Mouse (Mus musculus) thymus, adult 2 months (tissue): ENCODE results near the gene Atp1a4. TPM values are rescaled to one million over a fixed set of nuclear protein-coding genes. Genes with fewer than 3 reads are reported as not detected.

Experiments
- DNase-seq: peaks from one replicate; pipeline ENCODE4 v3.0.0; 2021
- H3K27ac ChIP-seq: fragments of 200-500 bp; 2 replicates; pipeline ENCODE4 v1.5.1; 2012; ENCODE audit warnings: low read length, control low read depth; ENCODE audit not compliant: control insufficient read depth, insufficient read depth
- H3K27me3 ChIP-seq: fragments of 200-500 bp; 2 replicates; pipeline ENCODE4 v1.6.1; 2012; ENCODE audit warnings: mild to moderate bottlenecking, low read length, moderate library complexity, mixed read lengths; ENCODE audit not compliant: control insufficient read depth, insufficient read depth
- H3K36me3 ChIP-seq: fragments of 200-500 bp; 2 replicates; pipeline ENCODE4 v1.6.1; 2012; ENCODE audit warnings: mild to moderate bottlenecking, low read length, moderate library complexity; ENCODE audit not compliant: control insufficient read depth, insufficient read depth
- H3K4me1 ChIP-seq: fragments of 200-500 bp; replicated peaks from 2 replicates; pipeline ENCODE4 v1.6.1; 2012; ENCODE audit warnings: low read length; ENCODE audit not compliant: control insufficient read depth, insufficient read depth
- H3K4me3 ChIP-seq: fragments of 200-500 bp; 2 replicates; pipeline ENCODE4 v1.5.1; 2012; ENCODE audit warnings: mild to moderate bottlenecking, low read length, control low read depth, moderate library complexity; ENCODE audit not compliant: control insufficient read depth, insufficient read depth
- CTCF ChIP-seq: fragments of 200-500 bp; IDR thresholded peaks from 2 replicates; pipeline ENCODE4 v1.5.1; 2012; ENCODE audit warnings: mild to moderate bottlenecking, control low read depth, low read length, moderate library complexity, borderline replicate concordance; ENCODE audit not compliant: control insufficient read depth, poor library complexity, insufficient read depth; ENCODE audit errors: extremely low read depth
- POLR2A ChIP-seq: fragments of 200-500 bp; IDR thresholded peaks from 2 replicates; pipeline ENCODE4 v1.6.1; 2012; ENCODE audit warnings: mild to moderate bottlenecking, low read length, control low read depth, moderate library complexity; ENCODE audit not compliant: control insufficient read depth, poor library complexity, insufficient read depth; ENCODE audit errors: extremely low read depth
- WGBS: fragments of 180-500 bp; shearing (Covaris S2); methylation state at CpG from one replicate; pipeline ENCODE4 v1.1.7; 2018; 5-methylcytosine and 5-hydroxymethylcytosine counted together
- polyA plus RNA-seq: library from polyadenylated mRNA; depleted of rRNA; stranded (reverse); fragments of >200 nt; gene quantifications from 2 replicates; pipeline ENCODE4 v1.2.3, GENCODE M21; 2012

Atp1a4 gene
- polyA plus RNA-seq, 1 experiment = 0.07 TPM

DNA sequence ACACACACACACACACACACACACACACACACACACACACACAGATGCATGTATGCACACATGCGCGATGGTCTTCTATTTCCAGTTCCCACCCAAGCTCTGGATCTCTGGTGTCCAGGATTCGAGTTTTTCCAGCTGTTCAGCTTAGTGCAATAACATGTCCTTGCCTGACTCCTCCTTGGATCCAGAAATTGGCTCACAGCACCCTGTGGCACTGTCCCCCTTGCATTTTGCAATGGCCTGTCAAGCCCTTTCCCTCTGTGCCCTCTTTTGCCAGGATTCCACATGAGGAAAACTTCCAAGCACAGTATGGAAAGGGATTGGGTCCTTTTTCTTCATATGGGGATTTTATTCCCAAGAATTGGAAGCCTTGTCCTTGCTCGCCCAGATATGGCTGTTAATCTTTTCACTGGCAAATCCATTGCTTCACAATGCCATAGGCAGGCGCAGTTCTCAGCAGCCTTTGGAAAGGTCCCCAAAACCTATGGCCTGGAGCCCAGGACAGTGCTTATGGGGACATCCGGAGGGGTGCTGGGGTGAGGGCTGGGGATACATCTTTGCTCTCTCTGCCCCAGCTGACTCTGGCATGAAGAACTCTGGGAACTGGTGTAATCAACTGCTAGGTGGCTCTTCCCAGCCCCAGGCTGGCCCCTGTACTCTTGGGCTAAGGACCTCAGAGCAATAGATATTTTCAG, 38.7 kb upstream of the Atp1a4 start:
- Histone ChIP-seq H3K27ac (no peak overlapping the region), H3K27me3 (no peaks in the 10 kb centered on the region), H3K4me3 (no peak overlapping the region), H3K4me1 (no peaks in the 10 kb centered on the region), H3K36me3 (no peaks in the 10 kb centered on the region)
- no peak for DNase-seq
- no peak for TF ChIP-seq POLR2A
- no peak for TF ChIP-seq CTCF
- 90% methylated on average over 6 of the region's 6 CpGs for WGBS

DNA sequence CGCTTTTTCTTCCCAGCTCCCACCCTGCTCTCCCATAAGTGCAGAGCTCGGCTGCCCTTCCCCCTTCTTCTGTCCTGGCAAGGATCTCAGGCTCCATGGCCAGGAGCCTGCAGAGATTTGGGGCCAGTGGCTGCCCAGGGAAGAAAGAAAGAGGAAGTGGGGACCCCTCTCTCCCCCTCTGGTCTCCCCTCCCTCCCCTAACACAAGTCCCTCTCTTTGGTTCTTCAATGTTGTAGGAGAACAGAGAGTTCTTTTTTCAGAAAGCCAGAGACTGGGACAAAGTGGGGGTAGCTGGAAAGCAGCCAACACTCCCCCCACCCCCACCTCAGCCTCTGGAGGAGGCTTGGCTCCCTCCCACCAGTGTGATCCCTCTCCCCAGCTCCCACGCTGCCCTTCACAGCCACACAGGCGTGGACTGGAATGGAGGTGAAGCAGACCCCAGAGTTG, 37.6 kb upstream of the Atp1a4 start:
- WGBS = 90% methylated on average over 4 of the region's 4 CpGs
- DNase-seq = no peak

DNA sequence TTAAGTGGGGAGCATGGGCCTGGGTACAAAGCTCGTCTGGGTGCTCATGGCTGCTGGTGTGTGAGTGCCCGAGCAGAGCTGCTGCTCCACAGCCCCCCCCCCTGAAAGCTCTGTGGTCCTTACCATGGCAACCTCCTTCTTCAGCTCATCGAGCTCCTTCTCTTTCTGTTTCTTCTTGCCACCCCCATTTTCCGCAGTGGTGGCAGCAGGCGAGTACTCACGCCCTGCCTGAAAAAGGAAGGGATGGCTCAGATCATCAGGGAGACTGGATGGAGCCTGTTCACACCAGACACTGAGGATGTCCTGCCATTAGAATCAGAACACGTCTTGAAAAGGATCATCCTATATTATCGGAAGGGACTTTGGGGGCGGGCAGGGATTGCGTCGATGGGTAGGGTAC, 35.2 kb upstream of the Atp1a4 start:
- DNase-seq = no peak
- H3K36me3 ChIP-seq = no peaks in the 10 kb centered on the region
- no peak overlapping the region for H3K27ac ChIP-seq
- H3K27me3 ChIP-seq = no peaks in the 10 kb centered on the region
- 90% methylated on average over 11 of the region's 11 CpGs for WGBS
- H3K4me3 ChIP-seq = no peak overlapping the region
- no peaks in the 10 kb centered on the region for H3K4me1 ChIP-seq
- no peak for TF ChIP-seq POLR2A

More for the DNA sequence above, 37.6 kb upstream of the Atp1a4 start:
- H3K27ac ChIP-seq = no peak overlapping the region
- no peaks in the 10 kb centered on the region for H3K4me1 ChIP-seq
- H3K4me3 ChIP-seq = no peak overlapping the region
- no peak for TF ChIP-seq POLR2A
- no peak for TF ChIP-seq CTCF
- H3K36me3 ChIP-seq = no peaks in the 10 kb centered on the region
- no peaks in the 10 kb centered on the region for H3K27me3 ChIP-seq

DNA sequence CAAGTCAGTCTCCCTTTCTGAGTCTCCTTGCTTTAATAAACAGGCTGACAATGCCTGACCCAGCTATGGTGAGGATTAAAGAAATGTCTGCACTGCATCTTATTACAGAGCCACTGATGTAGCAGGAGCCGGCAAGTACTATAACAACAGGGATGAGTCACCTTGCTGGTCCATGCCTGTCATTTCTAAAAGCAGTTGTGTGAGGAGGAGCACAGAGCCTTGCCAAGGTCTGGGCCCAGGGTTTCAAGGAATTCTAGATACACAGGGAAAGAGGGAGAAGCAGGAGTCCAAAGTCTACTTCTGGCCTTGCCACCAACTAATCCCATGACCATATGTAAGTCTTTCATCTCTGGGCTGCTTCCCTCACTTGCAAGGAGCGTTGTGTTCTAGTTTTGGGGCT, 34.7 kb upstream of the Atp1a4 start:
- H3K4me1 ChIP-seq = no peaks in the 10 kb centered on the region
- H3K4me3 ChIP-seq = no peak overlapping the region
- TF ChIP-seq CTCF = no peak
- no peak for TF ChIP-seq POLR2A
- H3K36me3 ChIP-seq = no peaks in the 10 kb centered on the region
- 96% methylated on average over 2 of the region's 2 CpGs for WGBS
- no peak overlapping the region for H3K27ac ChIP-seq
- DNase-seq = no peak
- no peaks in the 10 kb centered on the region for H3K27me3 ChIP-seq

- no peak for DNase-seq
- no peak overlapping the region for H3K4me3 ChIP-seq
- H3K27me3 ChIP-seq = no peaks in the 10 kb centered on the region
- TF ChIP-seq CTCF = no peak
- no peak for TF ChIP-seq POLR2A
- WGBS = 90% methylated on average over 3 of the region's 3 CpGs
- no peaks in the 10 kb centered on the region for H3K4me1 ChIP-seq
- H3K36me3 ChIP-seq = no peaks in the 10 kb centered on the region
- no peak overlapping the region for H3K27ac ChIP-seq
Observed at GRCm38 (mm10) chr1:172289617-172289946, 31.4 kb upstream of the Atp1a4 start.

- WGBS = 95% methylated on average over 11 of the region's 11 CpGs
- H3K27ac ChIP-seq = no peak overlapping the region
- no peak for DNase-seq
- no peaks in the 10 kb centered on the region for H3K4me1 ChIP-seq
- no peaks in the 10 kb centered on the region for H3K27me3 ChIP-seq
- no peaks in the 10 kb centered on the region for H3K36me3 ChIP-seq
- no peak overlapping the region for H3K4me3 ChIP-seq
- TF ChIP-seq CTCF = no peak
- TF ChIP-seq POLR2A = no peak
Observed at GRCm38 (mm10) chr1:172288900-172289616, 30.8 kb upstream of the Atp1a4 start.
